Mouse (Mus musculus): ENCODE results near the gene Tmcc2. TPM values are rescaled to one million over a fixed set of nuclear protein-coding genes. Genes with fewer than 3 reads are reported as not detected.

Tmcc2 gene
- polyA plus RNA-seq, 1 experiment from 2014 or later, result 18.7 TPM

- H3K9me3 ChIP-seq, result no peaks in the 10 kb centered on the region
- DNase-seq (ENCODE audit: low spot score), result peak; percentile 94
- under 1% methylated on average over 85 of the region's 85 CpGs for WGBS
- H3K27me3 ChIP-seq (ENCODE audit: insufficient read depth, poor library complexity, severe bottlenecking), result no peaks in the 10 kb centered on the region
- H3K27ac ChIP-seq, result peak within 1 kb of the TSS; percentile 96
- H3K4me3 ChIP-seq, result peak within 1 kb of the TSS; percentile 84
- peaks cover 41% of the 10 kb centered on the region for H3K4me1 ChIP-seq (replicated peaks)
- H3K36me3 ChIP-seq, result no peaks in the 10 kb centered on the region
Observed at GRCm38 (mm10) chr1:132417319-132418251, 26.5 kb upstream of the Tmcc2 start, which contains the start of gene Dstyk. Gene Dstyk, plus strand, starts transcription at chr1:132417555.

- WGBS, result 25% methylated on average over 6 of the region's 6 CpGs
- H3K27ac ChIP-seq, result peak overlapping the region; percentile 96
- H3K36me3 ChIP-seq, result no peaks in the 10 kb centered on the region
Observed at GRCm38 (mm10) chr1:132416943-132417290, 25.8 kb upstream of the Tmcc2 start.

GRCm38 (mm10) chr1:132416244-132416942 is 25.3 kb upstream of the Tmcc2 start:
- no peak for DNase-seq (ENCODE audit: low spot score)
- Histone ChIP-seq H3K27ac (no peak overlapping the region), H3K27me3 (ENCODE audit: insufficient read depth, poor library complexity, severe bottlenecking) (no peaks in the 10 kb centered on the region), H3K9me3 (no peaks in the 10 kb centered on the region), H3K4me1 (replicated peaks) (peaks cover 41% of the 10 kb centered on the region), H3K36me3 (no peaks in the 10 kb centered on the region), H3K4me3 (no peak overlapping the region)
- 77% methylated on average over 8 of the region's 8 CpGs for WGBS

More at GRCm38 (mm10) chr1:132416943-132417290, 25.8 kb upstream of the Tmcc2 start:
- Histone ChIP-seq H3K9me3 (no peaks in the 10 kb centered on the region), H3K4me3 (peak overlapping the region; percentile 84), H3K4me1 (replicated peaks) (peaks cover 41% of the 10 kb centered on the region), H3K27me3 (ENCODE audit: insufficient read depth, poor library complexity, severe bottlenecking) (no peaks in the 10 kb centered on the region)
- DNase-seq (ENCODE audit: low spot score), result no peak

GRCm38 (mm10) chr1:132410657-132411056 is 19.6 kb upstream of the Tmcc2 start:
- Histone ChIP-seq H3K4me3 (no peak overlapping the region), H3K9me3 (peaks cover 7% of the 10 kb centered on the region; the same call in 1 of the 2 replicates), H3K36me3 (no peaks in the 10 kb centered on the region), H3K27ac (no peak overlapping the region), H3K27me3 (ENCODE audit: insufficient read depth, poor library complexity, severe bottlenecking) (no peaks in the 10 kb centered on the region), H3K4me1 (replicated peaks) (peaks cover 11% of the 10 kb centered on the region)
- WGBS, result 91% methylated on average over 3 of the region's 3 CpGs
- no peak for DNase-seq (ENCODE audit: low spot score)

- Histone ChIP-seq H3K36me3 (no peaks in the 10 kb centered on the region), H3K27me3 (ENCODE audit: insufficient read depth, poor library complexity, severe bottlenecking) (no peaks in the 10 kb centered on the region), H3K4me1 (replicated peaks) (0 out of 2 replicates have a peak, but pooled peaks cover 3% of the 10 kb centered on the region), H3K9me3 (peaks cover 4% of the 10 kb centered on the region; the same call in 1 of the 2 replicates), H3K27ac (no peak overlapping the region), H3K4me3 (no peak overlapping the region)
- DNase-seq (ENCODE audit: low spot score), result no peak
- 84% methylated on average over 1 of the region's 1 CpGs for WGBS
Observed at GRCm38 (mm10) chr1:132401843-132402242, 10.8 kb upstream of the Tmcc2 start.

- no peaks in the 10 kb centered on the region for H3K4me1 ChIP-seq (replicated peaks)
Observed at GRCm38 (mm10) chr1:132400538-132400937, 9.5 kb upstream of the Tmcc2 start.

GRCm38 (mm10) chr1:132396705-132397104 is 5.6 kb upstream of the Tmcc2 start:
- H3K4me3 ChIP-seq, result no peak overlapping the region
- WGBS, result 70% methylated on average over 2 of the region's 2 CpGs
- no peaks in the 10 kb centered on the region for H3K36me3 ChIP-seq
- H3K27ac ChIP-seq, result no peak overlapping the region
- no peak for DNase-seq (ENCODE audit: low spot score)
- H3K9me3 ChIP-seq, result peaks cover 4% of the 10 kb centered on the region; the same call in 1 of the 2 replicates
- H3K4me1 ChIP-seq (replicated peaks), result peaks cover 7% of the 10 kb centered on the region
- H3K27me3 ChIP-seq (ENCODE audit: insufficient read depth, poor library complexity, severe bottlenecking), result peaks cover 4% of the 10 kb centered on the region; the same call in 1 of the 2 replicates

More at GRCm38 (mm10) chr1:132400538-132400937, 9.5 kb upstream of the Tmcc2 start:
- H3K9me3 ChIP-seq, result peaks cover 4% of the 10 kb centered on the region; the same call in 1 of the 2 replicates
- no peak overlapping the region for H3K4me3 ChIP-seq
- 66% methylated on average over 1 of the region's 1 CpGs for WGBS
- H3K27me3 ChIP-seq (ENCODE audit: insufficient read depth, poor library complexity, severe bottlenecking), result no peaks in the 10 kb centered on the region
- no peak overlapping the region for H3K27ac ChIP-seq
- no peak for DNase-seq (ENCODE audit: low spot score)
- H3K36me3 ChIP-seq, result no peaks in the 10 kb centered on the region

- peaks cover 44% of the 10 kb centered on the region for H3K4me1 ChIP-seq (replicated peaks)
- 83% methylated on average over 5 of the region's 5 CpGs for WGBS
- no peak overlapping the region for H3K4me3 ChIP-seq
- DNase-seq (ENCODE audit: low spot score), result no peak
- H3K9me3 ChIP-seq, result peaks cover 4% of the 10 kb centered on the region; the same call in 1 of the 2 replicates
- peaks cover 4% of the 10 kb centered on the region; the same call in 1 of the 2 replicates for H3K27me3 ChIP-seq (ENCODE audit: insufficient read depth, poor library complexity, severe bottlenecking)
- no peaks in the 10 kb centered on the region for H3K36me3 ChIP-seq
- H3K27ac ChIP-seq, result no peak overlapping the region
Observed at GRCm38 (mm10) chr1:132392872-132393271, 1.8 kb upstream of the Tmcc2 start.

- DNase-seq (ENCODE audit: low spot score), result peak; percentile 87
- H3K27ac ChIP-seq, result peak overlapping the region; percentile 98
- peak overlapping the region; percentile 86 for H3K4me3 ChIP-seq
- under 1% methylated on average over 48 of the region's 54 CpGs for WGBS
- H3K36me3 ChIP-seq, result no peaks in the 10 kb centered on the region
- H3K4me1 ChIP-seq (replicated peaks), result peaks cover 54% of the 10 kb centered on the region
- peaks cover 4% of the 10 kb centered on the region; the same call in 1 of the 2 replicates for H3K27me3 ChIP-seq (ENCODE audit: insufficient read depth, poor library complexity, severe bottlenecking)
- H3K9me3 ChIP-seq, result no peaks in the 10 kb centered on the region
Observed at GRCm38 (mm10) chr1:132391580-132392022, 520 bp upstream of the Tmcc2 start.

GRCm38 (mm10) chr1:132389886-132390585 is 1.0 kb downstream of the Tmcc2 start:
- Histone ChIP-seq H3K9me3 (no peaks in the 10 kb centered on the region), H3K27me3 (ENCODE audit: insufficient read depth, poor library complexity, severe bottlenecking) (peaks cover 4% of the 10 kb centered on the region; the same call in 1 of the 2 replicates), H3K4me3 (peak overlapping the region; percentile 86), H3K36me3 (no peaks in the 10 kb centered on the region), H3K4me1 (replicated peaks) (peaks cover 70% of the 10 kb centered on the region), H3K27ac (peak overlapping the region; percentile 98)
- peak; percentile 69 for DNase-seq (ENCODE audit: low spot score)
- 15% methylated on average over 15 of the region's 15 CpGs for WGBS

GRCm38 (mm10) chr1:132388813-132389803 is 2.0 kb downstream of the Tmcc2 start:
- DNase-seq (ENCODE audit: low spot score), result no peak
- peaks cover 2% of the 10 kb centered on the region; the same call in 1 of the 2 replicates for H3K36me3 ChIP-seq
- no peaks in the 10 kb centered on the region for H3K9me3 ChIP-seq
- peak overlapping the region; percentile 86 for H3K4me3 ChIP-seq
- peaks cover 79% of the 10 kb centered on the region for H3K4me1 ChIP-seq (replicated peaks)
- 50% methylated on average over 8 of the region's 8 CpGs for WGBS
- H3K27me3 ChIP-seq (ENCODE audit: insufficient read depth, poor library complexity, severe bottlenecking), result peaks cover 4% of the 10 kb centered on the region; the same call in 1 of the 2 replicates
- H3K27ac ChIP-seq, result peak overlapping the region; percentile 98
